Mouse (Mus musculus): Measurements from ENCODE around the gene Kcnn1.
"Not testable (repeated sequence)": the region's sequence is repeated elsewhere in the genome, so short reads cannot be mapped to it uniquely, and the experiment has no call there.

Kcnn1 gene

GRCm38 (mm10) chr8:70862824-70863641 is at the start of gene Kcnn1:
Gene Kcnn1, minus strand, starts transcription at chr8:70863258.
- no peak for DNase-seq (ENCODE audit: low spot score)

DNA sequence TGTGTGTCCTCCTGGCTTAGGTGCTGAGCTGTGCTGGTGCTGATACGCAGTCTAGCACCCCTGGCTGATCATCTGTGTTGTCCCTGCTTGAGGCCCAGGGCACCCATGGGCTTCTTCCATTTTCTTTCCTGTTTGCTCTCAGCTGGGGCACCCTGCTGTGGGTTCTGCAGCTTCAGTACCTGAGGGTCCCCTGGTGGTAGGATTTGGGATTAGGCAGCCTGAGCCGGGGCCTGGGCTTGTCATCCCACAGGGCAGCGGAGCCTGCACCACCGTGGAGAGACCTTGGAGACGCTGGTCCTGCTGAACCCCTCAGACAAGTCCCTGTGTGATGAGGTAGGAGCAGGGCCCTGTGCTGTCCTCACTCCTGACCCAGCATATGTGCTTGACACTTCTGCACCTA is 48.5 kb upstream of the Kcnn1 start:
- no peak for DNase-seq (ENCODE audit: low spot score)

DNA sequence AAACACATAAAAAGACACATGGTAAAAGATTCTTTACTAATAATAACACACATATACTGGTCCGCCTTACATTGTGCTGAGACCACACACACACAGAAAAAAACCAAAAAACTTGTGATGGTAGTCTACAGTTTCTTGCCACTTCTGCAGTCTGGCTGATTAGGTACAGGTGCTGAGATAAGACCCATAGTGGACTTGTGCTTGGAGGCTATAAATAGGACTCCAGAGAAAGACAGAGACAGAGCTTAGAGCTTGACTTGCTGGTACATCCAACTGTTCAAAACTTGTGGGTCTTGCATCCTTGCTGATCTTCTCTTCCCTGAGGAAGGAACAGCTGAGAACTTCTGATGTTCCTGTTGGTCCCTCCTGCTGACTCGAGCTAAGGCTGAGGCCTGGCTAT is 44.5 kb upstream of the Kcnn1 start:
- DNase-seq (ENCODE audit: low spot score), result no peak

DNA sequence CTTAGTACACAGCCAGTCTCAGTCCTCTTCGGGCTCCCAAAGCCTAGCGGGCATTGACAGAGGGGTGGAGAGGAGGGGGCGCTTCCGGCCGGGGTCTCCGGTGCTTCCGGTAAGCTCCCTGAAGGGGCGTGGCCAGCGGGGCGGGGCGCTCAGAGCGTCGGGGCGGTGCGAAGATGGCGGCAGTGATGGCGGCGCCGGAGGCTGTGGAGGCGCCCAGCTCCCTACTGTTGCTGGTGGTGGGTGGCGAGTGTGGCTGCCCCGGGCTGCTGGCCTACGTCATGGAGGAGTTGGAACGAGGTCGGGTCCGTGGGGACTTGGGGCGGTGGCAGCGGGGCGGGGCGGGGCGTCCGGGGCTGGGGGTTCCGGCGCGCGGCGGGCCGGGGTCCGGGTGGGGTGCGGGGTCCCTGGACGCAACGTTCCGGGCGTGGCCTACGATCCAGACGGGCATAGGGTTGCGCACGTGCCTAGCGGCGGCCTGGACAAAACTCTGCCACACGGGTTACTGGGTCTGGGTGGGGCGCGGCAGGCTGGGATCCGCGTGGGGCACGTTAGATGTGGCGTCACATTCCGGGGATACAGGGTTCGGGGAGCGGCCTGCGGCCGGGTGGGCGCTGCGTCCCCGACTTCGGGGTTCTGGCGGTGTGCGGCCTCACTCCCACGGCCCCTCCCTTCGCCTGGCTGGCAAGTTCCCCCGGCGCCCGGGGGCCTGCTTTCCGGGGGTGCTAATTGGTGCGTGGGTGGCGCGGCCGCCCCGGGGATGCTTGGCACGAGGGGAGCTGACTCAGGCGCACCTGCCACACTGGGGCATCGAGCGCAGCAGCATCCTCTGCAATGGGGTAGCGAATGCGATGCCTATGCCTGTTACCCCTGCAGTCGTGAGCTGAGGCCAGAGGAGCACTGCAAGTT is 43.0 kb upstream of the Kcnn1 start, which contains the start of gene Map1s:
TSS of gene Map1s (plus strand) at position 102 of the 906 bp plus-strand sequence.
- no peak for DNase-seq (ENCODE audit: low spot score)

DNA sequence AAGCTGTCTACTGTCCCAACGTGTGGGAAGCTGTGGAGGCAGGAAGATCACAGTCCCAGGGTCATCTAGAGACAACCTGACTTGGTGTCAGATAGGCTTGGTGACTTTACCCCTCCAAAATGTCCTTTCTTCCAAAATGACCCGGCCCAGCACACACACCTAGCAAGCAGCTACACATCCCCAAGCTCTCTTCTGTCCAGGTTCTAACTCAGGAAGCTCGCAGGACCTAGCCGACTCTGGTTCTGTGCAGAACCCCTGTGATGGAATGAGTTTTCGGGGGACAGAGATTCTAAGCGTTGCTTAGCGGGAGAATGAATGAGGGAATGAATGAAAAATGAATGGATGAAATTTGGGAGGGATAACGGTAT is 42.4 kb upstream of the Kcnn1 start:
- DNase-seq (ENCODE audit: low spot score), result no peak

GRCm38 (mm10) chr8:70904532-70904931 is 41.5 kb upstream of the Kcnn1 start:
- DNase-seq (ENCODE audit: low spot score), result no peak

- DNase-seq (ENCODE audit: low spot score), result no peak
Measured at GRCm38 (mm10) chr8:70903582-70903981, 40.5 kb upstream of the Kcnn1 start.

GRCm38 (mm10) chr8:70903112-70903511 is 40.1 kb upstream of the Kcnn1 start:
- no peak for DNase-seq (ENCODE audit: low spot score)

DNA sequence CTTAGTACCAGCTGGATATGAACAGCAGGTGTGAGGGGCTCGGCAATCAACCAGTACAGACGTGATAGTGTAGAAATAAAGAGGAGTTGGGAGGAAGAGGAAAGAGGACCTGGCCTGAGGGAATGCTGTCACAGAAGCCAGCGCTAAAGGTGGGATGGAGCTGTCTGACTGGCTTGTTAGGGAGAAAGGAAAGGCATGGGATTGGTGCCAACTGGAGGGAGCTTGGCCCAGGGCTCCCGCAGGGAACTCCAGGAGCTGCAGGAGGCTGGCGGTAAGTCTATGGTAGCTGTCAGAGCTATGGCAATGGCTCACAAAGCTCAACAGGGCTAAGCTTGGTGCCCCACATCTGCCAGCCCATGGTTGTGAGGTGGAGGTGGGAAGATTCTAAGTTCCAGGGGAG is 39.2 kb upstream of the Kcnn1 start:
- no peak for DNase-seq (ENCODE audit: low spot score)

- no peak for DNase-seq (ENCODE audit: low spot score)
Measured at GRCm38 (mm10) chr8:70900872-70901387, 37.9 kb upstream of the Kcnn1 start.

- DNase-seq (ENCODE audit: low spot score), result no peak
Measured at GRCm38 (mm10) chr8:70899226-70899625, 36.2 kb upstream of the Kcnn1 start.

DNA sequence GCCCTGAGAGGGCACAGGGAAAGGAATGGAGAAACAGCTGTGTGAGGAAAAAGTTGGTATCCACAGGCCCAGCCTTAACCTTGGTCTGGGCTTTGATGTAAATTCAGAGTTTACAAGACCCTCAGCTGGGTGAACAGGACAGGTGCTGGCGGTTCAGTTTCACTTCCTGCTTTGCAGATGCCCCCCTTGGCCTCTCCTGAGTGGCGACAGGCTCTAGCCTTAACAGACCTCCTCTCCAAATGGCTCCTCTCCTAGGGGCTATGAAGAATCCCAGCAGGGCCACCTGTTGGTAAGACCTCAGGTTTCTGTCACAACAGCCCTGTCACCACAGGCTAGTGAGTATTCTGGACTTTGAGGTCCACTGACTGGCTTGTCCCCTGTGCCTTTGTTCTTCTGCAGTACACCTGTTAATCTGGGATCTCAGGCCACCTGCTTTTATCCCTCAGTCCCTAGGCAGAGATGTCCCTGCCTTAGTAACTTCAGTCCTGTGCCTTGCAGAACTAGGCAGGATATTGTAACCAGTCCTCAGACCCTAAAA is 35.7 kb upstream of the Kcnn1 start:
- no peak for DNase-seq (ENCODE audit: low spot score)

GRCm38 (mm10) chr8:70897681-70898413 is 34.8 kb upstream of the Kcnn1 start:
- peak; percentile 54 for DNase-seq (ENCODE audit: low spot score)

DNA sequence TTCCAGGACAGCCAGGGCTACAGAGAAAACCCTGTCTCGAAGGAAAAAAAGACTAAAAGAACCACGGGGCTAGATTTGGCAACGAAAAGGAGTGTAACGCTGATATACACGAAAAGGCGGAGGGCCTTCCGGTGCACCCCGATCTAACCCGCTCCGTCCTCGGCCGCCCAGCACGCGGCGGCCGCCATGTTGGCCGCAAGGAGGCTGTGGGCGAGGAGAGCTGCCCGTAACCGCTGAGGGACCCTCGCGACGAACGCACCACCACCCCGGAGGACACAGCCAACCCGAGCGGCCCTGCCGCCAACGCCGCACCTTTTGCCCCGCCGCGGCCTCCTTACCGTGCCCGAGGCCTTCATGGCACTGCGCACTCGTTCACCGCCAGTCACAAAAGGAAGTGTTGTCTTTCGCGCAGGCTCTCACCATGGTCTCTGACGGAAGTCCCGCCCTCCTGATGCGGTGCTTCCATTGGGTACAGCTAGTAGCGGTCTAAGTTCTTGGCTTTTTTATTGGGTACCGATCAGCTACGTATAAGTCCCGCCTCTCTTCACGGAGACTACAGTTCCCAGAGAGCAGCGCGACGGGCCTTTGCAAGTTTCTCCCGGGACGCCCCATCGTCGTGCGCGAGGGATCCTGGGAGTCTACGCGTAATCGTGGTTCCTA is 34.1 kb upstream of the Kcnn1 start, which contains the start of gene Rpl18a:
TSS of gene Rpl18a (minus strand) at position 392 of the 660 bp plus-strand sequence.
- DNase-seq (ENCODE audit: low spot score), result peak; percentile 68

GRCm38 (mm10) chr8:70896316-70897020 is 33.4 kb upstream of the Kcnn1 start:
- DNase-seq (ENCODE audit: low spot score), result no peak

- not testable (repeated sequence) for DNase-seq (ENCODE audit: low spot score)
Measured at GRCm38 (mm10) chr8:70895571-70896259, 32.7 kb upstream of the Kcnn1 start.

DNA sequence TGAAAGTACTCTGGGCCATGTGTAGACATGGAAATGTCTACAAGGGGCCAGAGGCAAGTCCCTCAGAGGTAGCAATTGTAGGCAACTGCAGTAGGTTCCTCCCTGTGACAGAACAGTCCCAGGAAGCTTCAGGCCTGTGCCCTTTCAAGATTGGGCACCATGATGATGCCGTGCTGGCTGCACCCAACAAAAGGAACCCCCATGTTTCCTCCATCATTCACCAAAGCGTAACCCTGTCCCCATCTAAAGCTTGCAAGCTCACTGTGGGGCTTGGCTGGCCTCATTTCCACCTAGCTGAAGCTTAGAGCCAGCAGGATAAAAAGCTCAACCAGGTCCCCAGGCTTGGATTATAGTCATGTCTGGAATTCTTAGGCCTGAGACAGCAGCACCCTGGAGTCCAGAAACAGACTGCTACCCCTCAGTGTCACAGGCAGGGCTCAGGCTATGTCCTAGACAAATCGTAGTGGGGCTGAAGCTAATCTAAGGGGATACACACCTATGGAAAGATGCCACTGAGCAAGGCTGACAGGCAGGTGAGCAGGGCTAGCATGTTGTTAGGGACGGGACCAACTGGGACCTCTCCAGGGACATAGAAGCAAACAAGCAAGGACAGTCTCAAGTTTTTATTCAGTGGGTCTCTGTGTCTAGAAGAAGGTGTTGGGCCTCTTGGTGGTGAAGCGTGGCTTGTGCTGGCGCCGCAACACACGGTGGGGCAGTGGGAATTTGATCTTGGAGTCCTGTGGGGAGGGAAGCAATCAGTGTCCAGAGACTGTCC is 31.9 kb upstream of the Kcnn1 start:
- DNase-seq (ENCODE audit: low spot score), result no peak

- no peak for DNase-seq (ENCODE audit: low spot score)
Measured at GRCm38 (mm10) chr8:70894385-70894720, 31.3 kb upstream of the Kcnn1 start.
